Mouse (Mus musculus): ENCODE results near the gene Zfp773. TPM values are rescaled to one million over a fixed set of nuclear protein-coding genes. Genes with fewer than 3 reads are reported as not detected.

Gene Zfp773
- polyA plus RNA-seq (2017; shearing (Covaris generic)) = 14.2 TPM

DNA sequence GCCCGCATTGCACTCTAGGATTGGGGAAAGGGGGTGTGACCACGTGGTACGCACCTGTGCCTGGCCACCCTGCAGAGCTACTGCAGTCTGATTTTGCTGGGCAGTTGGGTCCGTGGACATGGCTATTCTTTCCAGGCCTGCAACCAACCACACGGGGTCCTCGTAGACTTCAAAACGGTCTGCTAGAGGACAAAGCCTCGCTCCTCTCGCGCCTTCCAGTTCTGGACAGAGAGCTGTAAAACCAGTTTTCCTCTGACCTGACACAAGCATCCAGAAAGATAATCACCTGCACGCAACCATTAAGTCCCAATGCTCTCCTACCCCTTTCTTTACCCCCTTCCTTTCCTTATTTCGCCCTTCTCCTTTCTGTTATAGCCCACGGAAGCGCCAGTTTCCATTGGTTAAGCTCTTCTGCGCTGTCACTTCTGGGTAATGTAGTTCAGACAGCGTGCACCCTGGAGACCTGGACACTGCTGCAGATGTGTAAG, at the start of gene Zfp773:
TSS of gene Zfp773 (minus strand) at position 377 of the 488 bp plus-strand sequence.

DNA sequence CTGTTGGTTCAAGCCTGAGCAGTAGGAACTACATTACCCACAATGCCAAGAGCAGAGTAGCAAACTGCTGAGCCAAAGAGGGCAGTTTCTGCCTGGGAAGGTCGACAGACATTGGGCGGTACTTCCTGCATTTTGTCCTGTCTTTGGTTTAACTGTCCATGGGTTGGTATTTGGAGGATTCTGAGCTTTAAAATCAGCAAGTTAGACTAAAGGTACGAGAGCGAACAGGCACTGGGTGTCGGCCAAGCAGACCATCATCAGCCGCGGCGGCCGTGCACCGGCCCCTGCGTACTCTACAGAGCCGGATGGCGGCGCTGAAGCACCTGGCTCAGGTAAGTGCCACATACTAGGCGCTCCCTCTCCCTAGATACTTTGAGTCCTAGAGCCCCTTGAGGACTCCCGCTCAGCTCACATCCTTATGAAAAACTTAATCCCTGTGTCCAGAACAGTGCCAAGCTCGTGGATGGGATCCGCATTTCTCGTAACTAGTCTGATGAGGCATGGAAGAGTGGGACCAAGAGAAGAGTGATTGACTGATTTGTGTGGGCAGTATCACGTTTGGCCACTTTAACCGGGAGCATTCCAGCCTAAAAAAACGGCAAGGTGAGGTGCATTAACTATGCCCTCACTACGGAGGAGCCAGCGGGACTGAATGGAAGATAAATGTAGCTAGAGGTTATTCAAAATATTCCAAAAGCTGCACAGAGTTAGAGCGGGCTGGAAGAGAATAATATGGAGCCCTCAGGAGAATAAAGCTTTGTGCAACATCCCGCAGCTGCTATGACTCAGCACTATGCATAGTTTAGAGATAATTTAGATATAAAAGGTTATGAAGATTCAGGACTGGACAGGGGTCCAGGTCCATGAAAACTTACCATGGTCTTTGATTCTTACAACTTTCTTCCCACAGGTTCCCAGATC, 34.9 kb upstream of the Zfp773 start, which contains the start of gene Zfp418:
TSS of gene Zfp418 (plus strand) at position 104 of the 921 bp plus-strand sequence.

DNA sequence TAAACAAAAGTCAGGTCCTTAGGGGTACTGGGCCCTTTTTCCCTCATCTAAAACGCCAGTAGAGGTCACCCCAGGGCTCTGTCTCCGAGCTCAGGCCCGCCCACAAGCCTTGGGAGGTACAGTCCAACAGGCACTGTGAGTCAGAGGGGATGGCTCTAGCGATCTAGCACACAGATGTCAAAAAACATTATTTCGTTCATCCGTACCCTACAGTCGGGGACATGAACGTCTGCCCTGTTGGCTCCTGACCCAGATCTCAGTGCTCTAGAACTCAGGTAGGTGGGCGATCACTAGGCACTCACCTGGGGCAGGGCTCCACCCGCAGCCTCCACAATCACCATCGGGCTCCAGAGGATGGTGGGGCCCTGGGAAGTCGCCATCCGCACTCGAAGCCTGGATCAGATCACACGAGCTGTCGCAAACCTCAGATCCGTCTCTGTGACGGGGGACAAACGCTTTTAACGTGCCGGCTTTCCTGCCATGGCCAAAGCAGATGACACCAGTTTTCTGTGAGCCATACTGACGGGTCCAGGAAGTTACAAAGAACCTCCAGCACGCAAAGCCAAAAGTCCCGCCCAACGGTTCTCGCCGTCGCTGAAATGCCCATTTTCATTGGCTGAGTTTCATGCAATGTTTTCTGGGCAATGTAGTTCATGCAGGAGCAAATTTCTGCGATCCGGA, 15.5 kb downstream of the Zfp773 start, which contains the start of gene Zfp954:
TSS of gene Zfp954 (minus strand) at position 568 of the 681 bp plus-strand sequence.

Other genes starting within 250 kb of the Zfp773 start
- not detected for gene Aurkc, start 141.5 kb downstream of the Zfp773 start, polyA plus RNA-seq (2017; shearing (Covaris generic))
- gene Zfp954, start 15.3 kb downstream of the Zfp773 start, polyA plus RNA-seq (2017; shearing (Covaris generic)) = 35.7 TPM
- 3.5 TPM for gene Zfp418, start 34.6 kb upstream of the Zfp773 start, polyA plus RNA-seq (2017; shearing (Covaris generic))
- gene Zfp772, start 73.2 kb upstream of the Zfp773 start, polyA plus RNA-seq (2017; shearing (Covaris generic)) = 4.7 TPM
- 0.11 TPM for gene Vmn2r29, start 110.6 kb upstream of the Zfp773 start, polyA plus RNA-seq (2017; shearing (Covaris generic))
- 2.1 TPM for gene Gm45844, start 141.5 kb upstream of the Zfp773 start, polyA plus RNA-seq (2017; shearing (Covaris generic))
- gene Clcn4, start 164.1 kb upstream of the Zfp773 start, polyA plus RNA-seq (2017; shearing (Covaris generic)) = 82.6 TPM
- gene Vmn2r30, start 200.9 kb upstream of the Zfp773 start, polyA plus RNA-seq (2017; shearing (Covaris generic)) = not detected
- gene Gm45783, start 237.8 kb upstream of the Zfp773 start, polyA plus RNA-seq (2017; shearing (Covaris generic)) = not detected

Measured in activated CD4-positive, CD25-positive, alpha-beta regulatory T cell, adult 9 weeks (primary cell).